Mouse (Mus musculus): ENCODE measurements around the gene Proca1. TPM values are rescaled to one million over a fixed set of nuclear protein-coding genes. Genes with fewer than 3 reads are reported as not detected.

Proca1 gene
- under 1 TPM; 0.47 to 0.57 TPM for total RNA-seq (2021)
- long read RNA-seq, experiment 1, partial matches to known transcripts, result 0 of 2 reads
- long read RNA-seq, experiment 1, other reads (novel, unspliced or antisense), result 0 of 2 reads
- long read RNA-seq, experiment 2, partial matches to known transcripts, result 0 of 1 reads
- long read RNA-seq, experiment 2, other reads (novel, unspliced or antisense), result 1 of 1 reads

GRCm38 (mm10) chr11:78193113-78193512, at the start of gene Proca1:
Proca1 (plus strand) TSS chr11:78193392.
- no peak for DNase-seq (ENCODE audit: low spot score)

- no peak for DNase-seq (ENCODE audit: low spot score)
Observed at GRCm38 (mm10) chr11:78143520-78143919, 49.7 kb upstream of the Proca1 start.

- no peak for DNase-seq (ENCODE audit: low spot score)
Observed at GRCm38 (mm10) chr11:78146168-78146567, 47.0 kb upstream of the Proca1 start.

- no peak for DNase-seq (ENCODE audit: low spot score)
Observed at GRCm38 (mm10) chr11:78146707-78147543, 46.3 kb upstream of the Proca1 start.

- DNase-seq (ENCODE audit: low spot score), result no peak
Observed at GRCm38 (mm10) chr11:78151161-78151560, 42.0 kb upstream of the Proca1 start.

- DNase-seq (ENCODE audit: low spot score), result peak; percentile 45
Observed at GRCm38 (mm10) chr11:78152299-78153231, 40.6 kb upstream of the Proca1 start.

GRCm38 (mm10) chr11:78153778-78154177, 39.4 kb upstream of the Proca1 start:
- no peak for DNase-seq (ENCODE audit: low spot score)

GRCm38 (mm10) chr11:78155674-78156073, 37.5 kb upstream of the Proca1 start:
- no peak for DNase-seq (ENCODE audit: low spot score)

GRCm38 (mm10) chr11:78156156-78156699, 37.0 kb upstream of the Proca1 start:
- no peak for DNase-seq (ENCODE audit: low spot score)

- peak; percentile 85 for DNase-seq (ENCODE audit: low spot score)
Observed at GRCm38 (mm10) chr11:78159096-78159495, 34.1 kb upstream of the Proca1 start.

- DNase-seq (ENCODE audit: low spot score), result no peak
Observed at GRCm38 (mm10) chr11:78159557-78159956, 33.6 kb upstream of the Proca1 start.

GRCm38 (mm10) chr11:78160171-78160570, 33.0 kb upstream of the Proca1 start:
- no peak for DNase-seq (ENCODE audit: low spot score)

- DNase-seq (ENCODE audit: low spot score), result no peak
Observed at GRCm38 (mm10) chr11:78160675-78161074, 32.5 kb upstream of the Proca1 start.

- no peak for DNase-seq (ENCODE audit: low spot score)
Observed at GRCm38 (mm10) chr11:78161169-78161568, 32.0 kb upstream of the Proca1 start.

GRCm38 (mm10) chr11:78161968-78162367, 31.2 kb upstream of the Proca1 start:
- no peak for DNase-seq (ENCODE audit: low spot score)

GRCm38 (mm10) chr11:78162504-78162903, 30.7 kb upstream of the Proca1 start:
- DNase-seq (ENCODE audit: low spot score), result peak; percentile 61

GRCm38 (mm10) chr11:78163045-78163444, 30.1 kb upstream of the Proca1 start:
- DNase-seq (ENCODE audit: low spot score), result no peak

- DNase-seq (ENCODE audit: low spot score), result peak; percentile 46
Observed at GRCm38 (mm10) chr11:78163681-78164603, 29.2 kb upstream of the Proca1 start.

GRCm38 (mm10) chr11:78164604-78164923, 28.6 kb upstream of the Proca1 start:
- DNase-seq (ENCODE audit: low spot score), result no peak

- peak; percentile 76 for DNase-seq (ENCODE audit: low spot score)
Observed at GRCm38 (mm10) chr11:78164924-78165760, 28.1 kb upstream of the Proca1 start, which contains the start of gene Traf4. Traf4 (minus strand) TSS chr11:78165589.
